Mouse (Mus musculus): ENCODE results near the gene Trmt13. TPM values are rescaled to one million over a fixed set of nuclear protein-coding genes. Genes with fewer than 3 reads are reported as not detected.
A peak's percentile ranks its signal among the peaks of the same experiment; 100 is the strongest.

Gene Trmt13
- polyA plus RNA-seq, 1 experiment from 2014 or later: 7.0 TPM

DNA sequence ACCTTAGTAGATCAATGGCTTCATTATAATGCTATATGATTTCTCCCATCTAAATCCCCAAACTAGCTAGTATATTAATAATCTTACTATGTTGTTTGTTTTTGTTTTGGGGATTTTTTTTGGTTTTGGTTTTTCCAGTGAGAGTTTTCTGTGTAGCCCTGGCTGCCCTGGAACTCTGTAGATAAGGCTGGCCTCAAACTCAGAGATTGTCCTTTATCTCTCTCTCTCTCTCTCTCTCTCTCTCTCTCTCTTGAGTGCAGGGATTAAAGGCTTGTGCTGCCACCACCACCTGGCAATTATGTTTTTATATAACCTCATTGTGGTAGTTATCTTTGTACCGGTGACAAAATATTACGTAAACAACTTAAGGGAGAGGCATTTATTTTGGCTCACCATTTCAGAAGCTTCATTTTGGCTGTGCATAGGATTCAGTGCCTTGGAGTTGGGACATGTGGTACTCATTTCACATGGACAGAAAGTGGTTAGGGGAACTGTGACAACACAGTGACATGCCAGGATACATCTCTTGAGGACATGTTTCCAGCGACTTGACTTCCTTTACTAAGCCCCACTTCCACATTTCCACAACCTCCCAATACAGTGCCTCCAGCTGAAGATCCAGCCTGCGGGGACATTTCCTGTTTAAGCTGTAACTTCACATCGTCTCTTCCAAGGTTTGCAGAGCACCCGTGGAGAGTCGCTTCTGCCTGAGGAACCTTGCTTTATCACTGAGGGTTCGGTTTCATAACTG lies 1.1 kb upstream of the Trmt13 start:
- Histone ChIP-seq H3K27ac (ENCODE audit: low read length) (no peak overlapping the region), H3K4me1 (ENCODE audit: control insufficient read depth, low read depth, low read length) (peaks cover 8% of the 10 kb centered on the region), H3K36me3 (ENCODE audit: control insufficient read depth, insufficient read depth) (peaks cover 35% of the 10 kb centered on the region), H3K27me3 (ENCODE audit: control insufficient read depth, insufficient read depth, low read depth, low read length) (no peaks in the 10 kb centered on the region), H3K4me2 (ENCODE audit: low read depth, low read length) (no peak overlapping the region), H3K9me3 (replicated peaks; ENCODE audit: control insufficient read depth, low read length) (no peaks in the 10 kb centered on the region), H3K4me3 (ENCODE audit: low read depth, low read length) (no peak overlapping the region), H3K9ac (ENCODE audit: low read depth, low read length) (no peak overlapping the region)
- ATAC-seq (ENCODE audit: low read depth): no peak
- 67% methylated on average over 8 of the region's 8 CpGs for WGBS (ENCODE audit: insufficient replicate concordance)

DNA sequence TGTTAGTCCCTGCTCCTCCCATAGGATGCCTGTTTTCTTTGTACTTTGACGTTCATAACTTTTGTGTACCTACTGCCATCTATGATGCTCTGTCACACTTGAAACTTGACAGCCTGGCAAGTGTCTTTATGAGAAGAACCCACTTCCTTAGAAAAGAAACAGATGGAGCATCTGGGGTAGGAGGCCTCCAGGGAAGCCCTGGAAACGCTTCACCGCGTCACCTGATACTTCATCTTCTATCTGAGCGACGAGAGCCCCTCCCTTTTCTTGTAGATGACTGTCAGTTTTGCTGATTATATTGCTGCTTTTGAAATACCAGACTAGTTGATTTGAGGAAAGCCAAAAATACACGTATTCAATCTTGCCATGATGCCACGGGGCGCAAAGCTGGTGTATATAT lies 9.8 kb downstream of the Trmt13 start:
- Histone ChIP-seq H3K27ac (ENCODE audit: low read length) (no peak overlapping the region), H3K4me2 (ENCODE audit: low read depth, low read length) (no peak overlapping the region), H3K36me3 (ENCODE audit: control insufficient read depth, insufficient read depth) (peaks cover 22% of the 10 kb centered on the region), H3K9ac (ENCODE audit: low read depth, low read length) (no peak overlapping the region), H3K4me3 (ENCODE audit: low read depth, low read length) (no peak overlapping the region), H3K27me3 (ENCODE audit: control insufficient read depth, insufficient read depth, low read depth, low read length) (no peaks in the 10 kb centered on the region), H3K4me1 (ENCODE audit: control insufficient read depth, low read depth, low read length) (no peaks in the 10 kb centered on the region), H3K9me3 (replicated peaks; ENCODE audit: control insufficient read depth, low read length) (no peaks in the 10 kb centered on the region)
- 79% methylated on average over 9 of the region's 9 CpGs for WGBS (ENCODE audit: insufficient replicate concordance)
- no peak for ATAC-seq (ENCODE audit: low read depth)

DNA sequence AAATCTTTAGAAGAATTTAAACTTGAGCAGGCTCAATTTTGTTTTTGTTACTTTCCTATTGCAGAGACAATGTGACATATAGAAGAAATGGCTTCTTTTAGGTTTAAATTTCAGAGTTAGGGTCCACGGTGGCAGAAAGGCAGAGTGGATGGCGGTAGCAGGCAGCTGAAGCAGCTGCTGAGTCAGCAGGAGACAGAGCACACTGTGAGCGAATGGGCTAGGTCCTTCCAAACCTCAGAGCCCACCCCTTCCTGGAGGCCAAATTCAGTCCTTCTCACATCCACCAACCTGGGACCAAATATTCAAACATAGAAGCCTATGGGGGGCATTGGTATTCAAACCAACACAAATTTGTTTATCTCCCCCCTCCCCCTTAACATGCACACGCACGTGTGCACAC lies 12.6 kb downstream of the Trmt13 start:
- no peak overlapping the region for H3K9ac ChIP-seq (ENCODE audit: low read depth, low read length)
- 86% methylated on average over 5 of the region's 5 CpGs for WGBS (ENCODE audit: insufficient replicate concordance)
- H3K9me3 ChIP-seq (replicated peaks; ENCODE audit: control insufficient read depth, low read length): no peaks in the 10 kb centered on the region
- no peak overlapping the region for H3K27ac ChIP-seq (ENCODE audit: low read length)
- H3K4me2 ChIP-seq (ENCODE audit: low read depth, low read length): no peak overlapping the region
- H3K4me1 ChIP-seq (ENCODE audit: control insufficient read depth, low read depth, low read length): peaks cover 4% of the 10 kb centered on the region
- H3K4me3 ChIP-seq (ENCODE audit: low read depth, low read length): no peak overlapping the region
- no peak for ATAC-seq (ENCODE audit: low read depth)
- no peaks in the 10 kb centered on the region for H3K27me3 ChIP-seq (ENCODE audit: control insufficient read depth, insufficient read depth, low read depth, low read length)
- H3K36me3 ChIP-seq (ENCODE audit: control insufficient read depth, insufficient read depth): peaks cover 7% of the 10 kb centered on the region; the same call in 1 of the 2 replicates

DNA sequence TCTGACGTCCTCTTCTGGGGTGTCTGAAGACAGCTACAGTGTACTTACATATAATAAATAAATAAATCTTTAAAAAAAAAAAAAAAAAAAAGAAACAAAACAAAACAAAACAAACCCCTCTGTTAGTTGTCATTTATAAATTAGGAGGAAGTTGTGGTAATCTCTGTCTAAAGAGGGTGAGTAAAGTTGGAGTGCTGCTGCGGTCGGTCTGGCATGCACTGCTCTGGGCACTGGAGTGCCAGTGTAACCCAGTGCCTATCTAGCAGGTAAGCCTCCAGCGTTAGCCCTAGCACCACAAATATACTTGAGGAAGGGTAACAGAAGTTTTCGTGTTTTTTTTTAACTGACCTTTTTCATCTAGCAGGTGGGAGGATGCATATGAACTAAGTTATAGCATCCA lies 13.4 kb downstream of the Trmt13 start:
- Histone ChIP-seq H3K9ac (ENCODE audit: low read depth, low read length) (no peak overlapping the region), H3K9me3 (replicated peaks; ENCODE audit: control insufficient read depth, low read length) (no peaks in the 10 kb centered on the region), H3K4me3 (ENCODE audit: low read depth, low read length) (no peak overlapping the region), H3K27me3 (ENCODE audit: control insufficient read depth, insufficient read depth, low read depth, low read length) (no peaks in the 10 kb centered on the region), H3K4me2 (ENCODE audit: low read depth, low read length) (no peak overlapping the region), H3K27ac (ENCODE audit: low read length) (no peak overlapping the region), H3K4me1 (ENCODE audit: control insufficient read depth, low read depth, low read length) (peaks cover 9% of the 10 kb centered on the region), H3K36me3 (ENCODE audit: control insufficient read depth, insufficient read depth) (peaks cover 5% of the 10 kb centered on the region; the same call in 1 of the 2 replicates)
- WGBS (ENCODE audit: insufficient replicate concordance): 54% methylated on average over 5 of the region's 5 CpGs
- no peak for ATAC-seq (ENCODE audit: low read depth)

DNA sequence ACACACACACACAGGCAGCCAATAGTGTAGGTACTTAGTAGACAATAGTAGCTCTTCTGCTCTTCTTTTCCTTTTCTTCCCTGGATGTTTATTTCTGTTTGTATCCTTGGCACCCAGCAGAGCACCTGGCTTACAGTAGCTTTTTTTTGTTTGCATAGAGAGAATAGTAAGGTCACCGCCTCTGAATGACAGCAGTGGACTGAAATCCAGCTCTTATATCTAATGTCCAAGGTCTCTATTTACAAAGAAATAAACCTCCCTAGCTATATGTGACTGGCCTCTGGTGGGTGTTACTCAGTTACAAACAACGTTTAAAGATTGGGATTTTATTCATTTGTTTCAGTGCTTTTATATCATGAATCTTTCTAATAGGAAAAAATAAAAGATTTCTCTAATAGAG lies 14.7 kb downstream of the Trmt13 start:
- no peaks in the 10 kb centered on the region for H3K9me3 ChIP-seq (replicated peaks; ENCODE audit: control insufficient read depth, low read length)
- peaks cover 11% of the 10 kb centered on the region for H3K4me1 ChIP-seq (ENCODE audit: control insufficient read depth, low read depth, low read length)
- peaks cover 5% of the 10 kb centered on the region; the same call in 1 of the 2 replicates for H3K36me3 ChIP-seq (ENCODE audit: control insufficient read depth, insufficient read depth)
- H3K27ac ChIP-seq (ENCODE audit: low read length): no peak overlapping the region
- H3K27me3 ChIP-seq (ENCODE audit: control insufficient read depth, insufficient read depth, low read depth, low read length): no peaks in the 10 kb centered on the region
- no peak overlapping the region for H3K4me3 ChIP-seq (ENCODE audit: low read depth, low read length)
- 75% methylated on average over 2 of the region's 2 CpGs for WGBS (ENCODE audit: insufficient replicate concordance)
- ATAC-seq (ENCODE audit: low read depth): no peak; the same call in 1 of the 2 replicates
- H3K9ac ChIP-seq (ENCODE audit: low read depth, low read length): no peak overlapping the region
- H3K4me2 ChIP-seq (ENCODE audit: low read depth, low read length): no peak overlapping the region

DNA sequence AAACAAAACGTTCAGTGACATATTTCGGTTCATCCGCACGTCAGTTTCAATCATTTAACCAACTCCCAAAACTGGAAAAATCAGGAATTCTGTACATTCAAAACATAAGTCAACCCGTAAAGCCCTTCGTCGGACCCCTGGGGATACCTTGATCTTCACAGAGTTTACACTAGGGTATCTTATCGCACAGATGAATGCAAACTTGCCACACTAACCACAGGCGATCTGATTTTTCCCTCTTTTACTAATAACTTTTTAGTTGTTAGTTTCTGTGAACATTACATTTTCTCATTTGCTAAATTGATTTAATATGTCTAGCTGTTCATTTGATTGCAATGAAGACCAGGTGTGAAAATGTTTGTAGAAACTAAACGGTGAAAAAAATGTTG lies 18.8 kb downstream of the Trmt13 start:
- no peaks in the 10 kb centered on the region for H3K27me3 ChIP-seq (ENCODE audit: control insufficient read depth, insufficient read depth, low read depth, low read length)
- H3K4me3 ChIP-seq (ENCODE audit: low read depth, low read length): peak overlapping the region; percentile 95
- no peak for ATAC-seq (ENCODE audit: low read depth)
- 6% methylated on average over 10 of the region's 10 CpGs for WGBS (ENCODE audit: insufficient replicate concordance)
- H3K9me3 ChIP-seq (replicated peaks; ENCODE audit: control insufficient read depth, low read length): no peaks in the 10 kb centered on the region
- peak overlapping the region; percentile 93 for H3K9ac ChIP-seq (ENCODE audit: low read depth, low read length)
- H3K36me3 ChIP-seq (ENCODE audit: control insufficient read depth, insufficient read depth): peaks cover 4% of the 10 kb centered on the region; the same call in 1 of the 2 replicates
- H3K4me2 ChIP-seq (ENCODE audit: low read depth, low read length): peak overlapping the region; percentile 65
- peak overlapping the region; percentile 89 for H3K27ac ChIP-seq (ENCODE audit: low read length)
- peaks cover 13% of the 10 kb centered on the region for H3K4me1 ChIP-seq (ENCODE audit: control insufficient read depth, low read depth, low read length)

DNA sequence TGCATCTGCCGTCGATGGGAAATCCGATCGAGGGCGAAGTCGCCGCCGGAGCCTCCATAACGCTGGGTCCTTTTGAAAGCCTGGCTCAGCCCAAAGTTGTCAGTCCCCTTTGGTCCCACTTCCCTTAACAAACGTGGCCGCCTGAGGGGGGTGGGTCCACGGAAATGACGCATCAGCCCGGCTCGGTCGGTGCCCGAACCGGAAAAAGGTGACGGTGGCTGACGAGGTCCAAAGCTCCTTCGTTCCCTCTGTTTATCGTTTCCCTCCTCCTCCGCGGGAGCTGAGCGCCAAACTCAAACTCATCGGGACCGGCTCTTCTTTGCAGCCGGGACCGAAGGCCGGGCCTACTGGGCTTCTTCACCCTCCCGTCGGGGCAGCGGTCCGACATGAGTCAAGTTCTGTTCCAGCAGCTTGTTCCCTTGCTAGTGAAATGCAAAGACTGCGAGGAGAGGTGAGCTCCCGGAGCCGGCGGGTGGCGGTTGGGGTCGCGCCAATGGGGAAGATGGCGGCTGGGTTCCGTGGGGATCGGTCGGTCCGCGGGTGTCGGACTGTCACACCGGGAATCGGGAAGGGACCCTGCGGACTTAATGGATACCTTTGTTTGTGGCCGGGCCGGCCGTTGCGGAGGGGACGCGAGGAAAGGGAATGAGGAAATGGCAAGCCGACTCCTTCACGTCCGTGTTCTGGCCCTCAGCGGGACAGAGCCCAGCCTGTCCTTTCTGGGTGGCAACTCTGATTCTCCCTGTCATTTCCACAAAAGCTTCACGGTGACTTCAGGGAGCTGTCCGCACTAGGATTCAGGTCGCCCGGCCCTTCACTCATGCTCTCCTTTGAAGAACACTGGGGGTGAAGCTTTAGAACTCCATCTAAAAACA lies 19.4 kb downstream of the Trmt13 start, which contains the start of gene Sass6:
Gene Sass6, plus strand, starts transcription at position 255 of the 875 bp plus-strand sequence.
- peak within 1 kb of the TSS; percentile 95 for H3K4me3 ChIP-seq (ENCODE audit: low read depth, low read length)
- WGBS (ENCODE audit: insufficient replicate concordance): under 1% methylated on average over 64 of the region's 65 CpGs
- no peaks in the 10 kb centered on the region for H3K27me3 ChIP-seq (ENCODE audit: control insufficient read depth, insufficient read depth, low read depth, low read length)
- H3K36me3 ChIP-seq (ENCODE audit: control insufficient read depth, insufficient read depth): peaks cover 4% of the 10 kb centered on the region; the same call in 1 of the 2 replicates
- peak within 1 kb of the TSS; percentile 75 for H3K4me2 ChIP-seq (ENCODE audit: low read depth, low read length)
- ATAC-seq (ENCODE audit: low read depth): peak; percentile 96
- peak within 1 kb of the TSS; percentile 93 for H3K9ac ChIP-seq (ENCODE audit: low read depth, low read length)
- peaks cover 13% of the 10 kb centered on the region for H3K4me1 ChIP-seq (ENCODE audit: control insufficient read depth, low read depth, low read length)
- H3K27ac ChIP-seq (ENCODE audit: low read length): peak within 1 kb of the TSS; percentile 89
- no peaks in the 10 kb centered on the region for H3K9me3 ChIP-seq (replicated peaks; ENCODE audit: control insufficient read depth, low read length)

DNA sequence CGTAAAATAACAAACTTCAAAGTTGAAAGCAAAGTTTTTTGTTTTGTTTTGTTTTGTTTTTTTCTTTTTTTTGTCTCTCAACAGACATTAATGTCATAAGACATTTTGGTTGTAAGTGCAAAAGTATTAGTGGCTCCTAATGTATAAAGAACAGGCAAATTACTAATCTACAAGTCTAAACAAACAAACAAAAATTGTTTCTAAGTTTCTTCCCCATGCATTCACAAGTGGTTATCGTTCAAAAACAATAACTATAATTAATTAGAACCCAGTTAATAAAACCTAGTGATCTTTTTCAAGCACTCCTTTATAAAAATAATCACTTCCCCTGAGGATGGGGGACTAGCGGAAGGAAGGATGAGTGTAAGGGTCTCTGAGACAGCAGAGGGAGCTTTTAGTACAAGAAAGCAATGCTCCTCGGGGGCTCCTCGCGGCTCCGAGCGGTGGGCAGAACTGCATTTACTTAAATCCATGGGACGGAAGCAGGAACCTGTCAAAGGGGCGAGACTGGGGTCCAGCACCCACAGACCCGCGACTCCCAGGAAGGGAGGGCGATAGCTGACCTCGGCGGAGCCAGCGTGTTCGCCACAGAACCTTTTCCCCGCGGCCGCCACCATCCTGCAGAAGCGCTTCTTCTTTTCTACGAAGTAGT lies 20.2 kb downstream of the Trmt13 start:
- Histone ChIP-seq H3K4me2 (ENCODE audit: low read depth, low read length) (peak overlapping the region; percentile 75), H3K9ac (ENCODE audit: low read depth, low read length) (peak overlapping the region; percentile 93), H3K4me3 (ENCODE audit: low read depth, low read length) (peak overlapping the region; percentile 95), H3K9me3 (replicated peaks; ENCODE audit: control insufficient read depth, low read length) (no peaks in the 10 kb centered on the region), H3K36me3 (ENCODE audit: control insufficient read depth, insufficient read depth) (peaks cover 8% of the 10 kb centered on the region; the same call in 1 of the 2 replicates), H3K27me3 (ENCODE audit: control insufficient read depth, insufficient read depth, low read depth, low read length) (no peaks in the 10 kb centered on the region), H3K4me1 (ENCODE audit: control insufficient read depth, low read depth, low read length) (peaks cover 13% of the 10 kb centered on the region), H3K27ac (ENCODE audit: low read length) (peak overlapping the region; percentile 58)
- WGBS (ENCODE audit: insufficient replicate concordance): 2% methylated on average over 22 of the region's 22 CpGs
- peak; percentile 33 for ATAC-seq (ENCODE audit: low read depth)
